Mouse (Mus musculus): ENCODE data around the gene Rpl3l. TPM values are rescaled to one million over a fixed set of nuclear protein-coding genes. Genes with fewer than 3 reads are reported as not detected.
A peak's percentile ranks its signal among the peaks of the same experiment; 100 is the strongest.
"Not testable (repeated sequence)": the region's sequence is repeated elsewhere in the genome, so short reads cannot be mapped to it uniquely, and the experiment has no call there.

Rpl3l gene
- polyA plus RNA-seq, 1 experiment from 2014 or later, result 0.09 TPM

- H3K36me3 ChIP-seq (replicated peaks), result peaks cover 33% of the 10 kb centered on the region
- no peaks in the 10 kb centered on the region for H3K27me3 ChIP-seq
- peak; percentile 93 for ATAC-seq (ENCODE audit: insufficient read depth)
- peak overlapping the region; percentile 92 for H3K4me3 ChIP-seq (replicated peaks)
- under 1% methylated on average over 61 of the region's 61 CpGs for WGBS (ENCODE audit: insufficient replicate concordance)
- H3K4me1 ChIP-seq (replicated peaks), result peaks cover 50% of the 10 kb centered on the region
- peak overlapping the region; percentile 89 for H3K4me2 ChIP-seq
- no peaks in the 10 kb centered on the region for H3K9me3 ChIP-seq (replicated peaks)
- peak overlapping the region; percentile 83 for H3K27ac ChIP-seq (replicated peaks)
- peak overlapping the region; percentile 84 for H3K9ac ChIP-seq
Measured at GRCm38 (mm10) chr17:24719494-24720222, 8.0 kb upstream of the Rpl3l start.

DNA sequence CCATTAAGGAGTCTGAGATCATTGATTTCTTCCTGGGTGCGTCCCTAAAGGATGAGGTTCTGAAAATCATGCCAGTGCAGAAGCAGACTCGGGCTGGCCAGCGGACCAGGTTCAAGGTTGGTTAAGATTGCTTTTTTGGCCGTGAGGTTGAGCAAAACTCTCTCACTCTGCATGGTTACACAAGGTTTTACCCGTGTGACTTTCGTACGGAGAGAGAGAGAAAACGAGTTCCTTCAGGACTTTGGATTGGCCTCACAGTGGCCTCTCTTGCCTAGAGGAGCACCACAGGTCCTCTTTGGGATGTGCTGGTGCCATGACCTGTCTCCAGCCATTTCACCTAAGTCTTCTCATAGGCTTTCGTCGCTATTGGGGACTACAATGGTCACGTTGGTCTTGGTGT lies 7.0 kb upstream of the Rpl3l start:
- H3K4me2 ChIP-seq, result peak overlapping the region; percentile 89
- peaks cover 33% of the 10 kb centered on the region for H3K36me3 ChIP-seq (replicated peaks)
- H3K27ac ChIP-seq (replicated peaks), result peak overlapping the region; percentile 54
- 0% methylated on average over 11 of the region's 11 CpGs for WGBS (ENCODE audit: insufficient replicate concordance)
- ATAC-seq (ENCODE audit: insufficient read depth); H3K9me3 ChIP-seq (replicated peaks); H3K27me3 ChIP-seq: not testable (repeated sequence)
- H3K4me3 ChIP-seq (replicated peaks), result peak overlapping the region; percentile 92
- H3K4me1 ChIP-seq (replicated peaks), result peaks cover 52% of the 10 kb centered on the region
- peak overlapping the region; percentile 76 for H3K9ac ChIP-seq

GRCm38 (mm10) chr17:24721383-24721955 lies 6.2 kb upstream of the Rpl3l start:
- Histone ChIP-seq H3K27ac (replicated peaks) (peak overlapping the region; percentile 88), H3K4me1 (replicated peaks) (peaks cover 57% of the 10 kb centered on the region), H3K9ac (peak overlapping the region; percentile 63), H3K4me3 (replicated peaks) (peak overlapping the region; percentile 92), H3K4me2 (peak overlapping the region; percentile 89), H3K36me3 (replicated peaks) (peaks cover 28% of the 10 kb centered on the region)
- not testable (repeated sequence) for ATAC-seq (ENCODE audit: insufficient read depth); H3K27me3 ChIP-seq; H3K9me3 ChIP-seq (replicated peaks)
- 18% methylated on average over 7 of the region's 7 CpGs for WGBS (ENCODE audit: insufficient replicate concordance)

- H3K9ac ChIP-seq, result peak overlapping the region; percentile 90
- peaks cover 57% of the 10 kb centered on the region for H3K4me1 ChIP-seq (replicated peaks)
- H3K4me2 ChIP-seq, result peak overlapping the region; percentile 89
- 14% methylated on average over 13 of the region's 13 CpGs for WGBS (ENCODE audit: insufficient replicate concordance)
- no peaks in the 10 kb centered on the region for H3K9me3 ChIP-seq (replicated peaks)
- H3K4me3 ChIP-seq (replicated peaks), result peak overlapping the region; percentile 92
- no peak for ATAC-seq (ENCODE audit: insufficient read depth)
- peak overlapping the region; percentile 88 for H3K27ac ChIP-seq (replicated peaks)
- H3K27me3 ChIP-seq, result 0 out of 2 replicates have a peak, but pooled peaks cover under 1% of the 10 kb centered on the region
- peaks cover 23% of the 10 kb centered on the region for H3K36me3 ChIP-seq (replicated peaks)
Measured at GRCm38 (mm10) chr17:24722220-24722924, 5.2 kb upstream of the Rpl3l start.

DNA sequence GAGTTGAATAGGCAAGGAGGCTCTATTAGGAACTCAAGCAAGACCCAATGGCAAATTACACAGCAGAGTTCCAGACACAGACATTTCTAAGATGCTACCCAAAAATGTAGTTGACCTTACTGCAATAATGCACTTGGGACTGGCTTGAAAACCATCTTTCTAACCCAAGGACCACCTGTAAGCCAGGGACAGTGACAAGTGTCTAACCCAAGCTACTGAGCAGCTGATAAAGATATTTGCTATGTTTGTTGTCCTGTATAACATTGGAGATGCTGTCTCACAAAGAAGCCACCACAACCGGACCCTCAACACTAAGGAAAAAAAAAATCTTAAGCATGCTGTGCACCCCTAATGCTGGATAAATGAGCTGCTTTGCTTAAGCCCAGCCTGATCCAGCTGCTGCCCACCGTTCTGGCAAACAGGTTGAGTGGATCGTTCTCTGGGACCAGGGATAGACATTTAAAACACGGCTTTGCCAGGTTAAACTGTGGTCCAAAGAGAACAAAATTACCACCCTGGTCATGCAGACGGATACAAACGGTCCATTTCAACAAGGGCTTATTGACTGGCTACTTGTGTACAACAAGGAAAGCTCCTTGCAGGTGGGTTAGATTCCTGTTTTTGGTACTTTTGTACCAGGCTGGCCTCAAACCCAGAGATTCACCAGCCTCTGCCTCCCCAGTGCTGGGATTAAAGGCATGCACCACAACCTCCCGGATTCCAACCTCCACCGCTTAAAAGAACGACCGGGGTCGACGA lies 4.3 kb upstream of the Rpl3l start:
- no peaks in the 10 kb centered on the region for H3K9me3 ChIP-seq (replicated peaks)
- WGBS (ENCODE audit: insufficient replicate concordance), result under 1% methylated on average over 12 of the region's 12 CpGs
- H3K36me3 ChIP-seq (replicated peaks), result peaks cover 17% of the 10 kb centered on the region
- peak overlapping the region; percentile 90 for H3K9ac ChIP-seq
- peaks cover 50% of the 10 kb centered on the region for H3K4me1 ChIP-seq (replicated peaks)
- H3K27ac ChIP-seq (replicated peaks), result peak overlapping the region; percentile 88
- H3K27me3 ChIP-seq, result peaks cover 10% of the 10 kb centered on the region; the same call in 1 of the 2 replicates
- peak overlapping the region; percentile 92 for H3K4me3 ChIP-seq (replicated peaks)
- H3K4me2 ChIP-seq, result peak overlapping the region; percentile 89
- ATAC-seq (ENCODE audit: insufficient read depth), result no peak

DNA sequence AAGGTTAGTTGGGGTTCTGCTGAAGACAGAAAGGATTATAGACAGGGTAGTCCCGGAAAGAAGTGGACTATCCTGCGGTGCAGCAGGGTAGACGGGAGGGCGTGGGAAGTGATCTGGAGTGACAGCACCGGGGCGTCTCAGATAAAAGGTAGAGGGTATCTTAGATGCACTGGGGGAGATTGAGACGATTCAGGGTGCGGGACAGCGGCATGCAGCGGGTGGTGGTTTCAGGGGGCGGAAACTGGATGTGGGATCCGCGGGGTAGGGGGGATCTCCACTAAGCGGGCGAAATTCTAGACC lies 3.8 kb upstream of the Rpl3l start:
- Histone ChIP-seq H3K9ac (peak overlapping the region; percentile 90), H3K27ac (replicated peaks) (peak overlapping the region; percentile 88), H3K4me3 (replicated peaks) (peak overlapping the region; percentile 92), H3K9me3 (replicated peaks) (no peaks in the 10 kb centered on the region), H3K36me3 (replicated peaks) (peaks cover 17% of the 10 kb centered on the region), H3K27me3 (peaks cover 10% of the 10 kb centered on the region; the same call in 1 of the 2 replicates), H3K4me2 (peak overlapping the region; percentile 89), H3K4me1 (replicated peaks) (peaks cover 45% of the 10 kb centered on the region)
- peak; percentile 54 for ATAC-seq (ENCODE audit: insufficient read depth)
- WGBS (ENCODE audit: insufficient replicate concordance), result under 1% methylated on average over 15 of the region's 15 CpGs

DNA sequence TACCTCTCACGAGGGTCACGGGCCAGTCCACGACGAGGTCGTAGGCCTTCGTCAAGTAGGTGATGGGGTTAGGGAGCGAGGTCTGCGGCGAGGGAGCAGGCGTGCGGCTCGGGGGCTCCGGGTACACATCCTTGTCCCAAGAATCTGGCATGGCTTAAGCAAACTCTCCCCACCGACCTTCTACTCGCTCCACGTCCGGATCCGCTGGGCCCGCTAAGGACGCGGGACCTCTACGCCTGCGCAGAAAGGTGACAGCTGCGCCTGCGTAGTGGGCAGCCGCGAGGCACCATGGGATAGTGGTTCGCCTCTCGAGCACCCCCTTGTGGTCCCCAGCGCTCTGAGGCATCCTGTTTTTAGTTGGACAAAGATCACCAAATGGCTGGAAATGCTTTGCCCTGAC lies 3.4 kb upstream of the Rpl3l start, which contains the start of gene Ndufb10:
Ndufb10 (minus strand) TSS at position 295 of the 400 bp plus-strand sequence.
- Histone ChIP-seq H3K4me1 (replicated peaks) (peaks cover 41% of the 10 kb centered on the region), H3K4me3 (replicated peaks) (peak within 1 kb of the TSS; percentile 92), H3K9me3 (replicated peaks) (no peaks in the 10 kb centered on the region), H3K27me3 (peaks cover 10% of the 10 kb centered on the region; the same call in 1 of the 2 replicates), H3K36me3 (replicated peaks) (peaks cover 17% of the 10 kb centered on the region), H3K27ac (replicated peaks) (peak within 1 kb of the TSS; percentile 88), H3K4me2 (peak within 1 kb of the TSS; percentile 89), H3K9ac (peak within 1 kb of the TSS; percentile 90)
- under 1% methylated on average over 30 of the region's 30 CpGs for WGBS (ENCODE audit: insufficient replicate concordance)
- peak; percentile 66 for ATAC-seq (ENCODE audit: insufficient read depth)

DNA sequence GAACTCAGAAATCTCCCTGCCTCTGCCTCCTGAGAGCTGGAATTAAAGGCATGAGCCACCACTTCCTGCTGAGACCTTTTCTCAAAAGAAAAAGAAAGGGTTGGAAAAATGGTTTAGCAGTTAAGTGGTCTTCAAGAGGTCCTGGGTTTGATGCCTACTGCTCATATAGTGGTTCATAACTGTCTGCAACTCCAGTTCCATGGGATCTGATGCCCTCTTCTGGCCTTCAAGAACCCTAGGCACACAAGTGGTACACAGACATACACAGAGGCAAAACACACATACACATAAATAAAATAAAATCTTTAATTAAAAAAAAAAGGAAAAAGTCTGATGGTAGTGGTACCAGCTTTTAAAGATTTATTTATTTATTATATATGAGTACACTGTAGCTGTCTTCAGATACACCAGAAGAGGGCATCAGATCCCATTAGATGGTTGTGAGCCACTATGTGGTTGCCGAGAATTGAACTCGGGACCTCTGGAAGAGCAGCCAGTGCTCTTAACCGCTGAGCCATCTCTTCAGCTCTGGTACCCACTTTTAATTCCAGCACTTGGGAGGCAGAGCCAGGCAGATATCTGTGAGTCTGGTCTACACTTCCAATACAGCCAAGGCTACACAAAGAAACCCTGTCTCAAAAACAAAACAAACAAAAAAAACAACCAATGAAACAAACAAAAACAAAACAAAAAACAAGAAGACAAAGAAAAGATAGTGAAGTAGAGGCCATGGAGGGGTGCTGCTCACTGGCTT lies 1.8 kb upstream of the Rpl3l start:
- no peak overlapping the region for H3K9ac ChIP-seq
- no peaks in the 10 kb centered on the region for H3K9me3 ChIP-seq (replicated peaks)
- no peak for ATAC-seq (ENCODE audit: insufficient read depth)
- H3K4me3 ChIP-seq (replicated peaks), result no peak overlapping the region
- no peak overlapping the region for H3K4me2 ChIP-seq
- WGBS (ENCODE audit: insufficient replicate concordance), result 55% methylated on average over 3 of the region's 3 CpGs
- H3K4me1 ChIP-seq (replicated peaks), result peaks cover 38% of the 10 kb centered on the region
- H3K27ac ChIP-seq (replicated peaks), result no peak overlapping the region
- H3K36me3 ChIP-seq (replicated peaks), result peaks cover 17% of the 10 kb centered on the region
- peaks cover 12% of the 10 kb centered on the region; the same call in 1 of the 2 replicates for H3K27me3 ChIP-seq

DNA sequence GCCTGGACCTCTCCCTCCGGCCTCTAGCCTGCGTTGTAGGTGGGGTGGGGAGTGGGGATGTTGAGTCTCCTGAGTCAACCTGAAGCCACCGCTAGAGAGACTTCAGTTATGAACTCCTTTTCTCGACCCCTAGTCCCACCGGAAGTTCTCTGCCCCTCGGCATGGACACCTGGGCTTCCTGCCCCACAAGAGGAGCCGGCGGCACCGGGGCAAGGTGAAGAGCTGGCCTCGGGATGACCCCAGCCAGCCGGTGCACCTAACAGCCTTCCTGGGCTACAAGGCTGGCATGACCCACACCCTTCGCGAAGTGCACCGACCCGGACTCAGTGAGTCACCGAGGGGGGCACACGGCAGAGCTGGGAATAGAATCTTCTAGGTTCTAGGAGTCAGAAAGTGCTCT lies 564 bp downstream of the Rpl3l start:
- Histone ChIP-seq H3K4me3 (replicated peaks) (no peak overlapping the region), H3K4me2 (no peak overlapping the region), H3K9me3 (replicated peaks) (no peaks in the 10 kb centered on the region), H3K27ac (replicated peaks) (no peak overlapping the region), H3K4me1 (replicated peaks) (peaks cover 16% of the 10 kb centered on the region), H3K36me3 (replicated peaks) (no peaks in the 10 kb centered on the region), H3K9ac (no peak overlapping the region), H3K27me3 (peaks cover 13% of the 10 kb centered on the region; the same call in 1 of the 2 replicates)
- WGBS (ENCODE audit: insufficient replicate concordance), result 69% methylated on average over 17 of the region's 17 CpGs
- ATAC-seq (ENCODE audit: insufficient read depth), result no peak

DNA sequence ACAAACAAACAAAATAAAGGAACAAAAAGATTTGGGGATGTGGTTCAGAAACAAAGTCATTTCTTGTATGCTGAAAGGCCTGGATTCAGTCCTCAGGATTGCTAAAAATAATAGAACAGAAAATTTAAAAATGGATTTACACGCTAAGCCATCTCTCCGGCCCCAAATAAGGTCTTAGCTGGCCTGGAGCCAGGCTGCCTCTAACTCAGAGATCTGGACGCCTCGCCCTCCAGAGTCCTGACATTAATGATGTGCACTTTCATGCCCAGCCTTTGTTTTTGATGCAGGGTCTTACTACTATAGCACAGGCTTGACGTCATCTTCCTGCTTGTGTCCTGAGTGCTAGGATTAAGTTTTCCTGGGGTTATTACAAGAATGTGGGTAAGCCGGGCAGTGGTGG lies 1.4 kb downstream of the Rpl3l start:
- no peak overlapping the region for H3K4me2 ChIP-seq
- no peaks in the 10 kb centered on the region for H3K36me3 ChIP-seq (replicated peaks)
- no peak overlapping the region for H3K4me3 ChIP-seq (replicated peaks)
- H3K27ac ChIP-seq (replicated peaks), result no peak overlapping the region
- no peak for ATAC-seq (ENCODE audit: insufficient read depth)
- H3K9ac ChIP-seq, result no peak overlapping the region
- WGBS (ENCODE audit: insufficient replicate concordance), result 68% methylated on average over 6 of the region's 6 CpGs
- peaks cover 13% of the 10 kb centered on the region; the same call in 1 of the 2 replicates for H3K27me3 ChIP-seq
- no peaks in the 10 kb centered on the region for H3K9me3 ChIP-seq (replicated peaks)
- H3K4me1 ChIP-seq (replicated peaks), result peaks cover 10% of the 10 kb centered on the region
